Mouse (Mus musculus) hindbrain, embryonic 14.5 days (tissue): Measurements from ENCODE around the gene Uchl1. TPM values are rescaled to one million over a fixed set of nuclear protein-coding genes. Genes with fewer than 3 reads are reported as not detected.
A peak's percentile ranks its signal among the peaks of the same experiment; 100 is the strongest.

ENCODE experiments used
- ATAC-seq: fragments of 200-750 bp; cut with Nextera tagmentation; 2 replicates; pipeline ENCODE4 v1.8.0; 2017; ENCODE audit warnings: moderate number of reproducible peaks, mild to moderate bottlenecking, moderate TSS enrichment, moderate library complexity; ENCODE audit not compliant: low FRiP score
- DNase-seq: peaks from one replicate; pipeline ENCODE4 v3.0.0-alpha.2; 2015; ENCODE audit warnings: low spot score
- H3K27ac ChIP-seq: fragments of 300-500 bp; sonication (generic); 2 replicates; pipeline ENCODE4 v1.5.1; 2014; ENCODE audit warnings: mild to moderate bottlenecking, moderate library complexity
- H3K27me3 ChIP-seq: fragments of 300-500 bp; sonication (generic); 2 replicates; pipeline ENCODE4 v1.6.1; 2014; ENCODE audit warnings: mild to moderate bottlenecking, low read length, mixed read lengths; ENCODE audit not compliant: control insufficient read depth, insufficient read depth
- H3K36me3 ChIP-seq: fragments of 300-500 bp; sonication (generic); replicated peaks from 2 replicates; pipeline ENCODE4 v1.6.1; 2014; ENCODE audit not compliant: control insufficient read depth, insufficient read depth
- H3K4me1 ChIP-seq: fragments of 300-500 bp; sonication (generic); replicated peaks from 2 replicates; pipeline ENCODE4 v1.6.1; 2014; ENCODE audit warnings: antibody characterized with exemption, low read length, mixed read lengths; ENCODE audit not compliant: control insufficient read depth, insufficient read depth
- H3K4me2 ChIP-seq: fragments of 300-500 bp; sonication (generic); replicated peaks from 2 replicates; pipeline ENCODE4 v1.6.1; 2014; ENCODE audit warnings: mild to moderate bottlenecking, moderate library complexity
- H3K4me3 ChIP-seq: fragments of 300-500 bp; sonication (generic); replicated peaks from 2 replicates; pipeline ENCODE4 v1.5.1; 2014; ENCODE audit warnings: mild to moderate bottlenecking, low read length
- H3K9ac ChIP-seq: fragments of 300-500 bp; sonication (generic); 2 replicates; pipeline ENCODE4 v1.6.1; 2014
- H3K9me3 ChIP-seq: fragments of 300-500 bp; sonication (generic); 2 replicates; pipeline ENCODE4 v1.6.1; 2016; ENCODE audit warnings: low read length; ENCODE audit not compliant: control insufficient read depth
- WGBS: fragments of 180-500 bp; shearing (Covaris S2); extraction: QIAGEN DNeasy Blood & Tissue Kit; methylation state at CpG from one replicate; pipeline ENCODE4 v1.1.7; 2014; 5-methylcytosine and 5-hydroxymethylcytosine counted together
- polyA plus RNA-seq: library from polyadenylated mRNA; unstranded; fragments of >200 nt; fragmentation: Nextera tagmentation; extraction: Ambion mirVana; gene quantifications from 2 replicates; pipeline ENCODE4 v1.2.1, GENCODE M21; 2014

The Uchl1 gene
- polyA plus RNA-seq, 1 experiment from 2014 or later, result 1,396 TPM

GRCm38 (mm10) chr5:66718880-66719279 is 43.0 kb downstream of the Uchl1 start:
- no peaks in the 10 kb centered on the region for H3K27me3 ChIP-seq
- DNase-seq (no peak), ATAC-seq (no peak)
- no peaks in the 10 kb centered on the region for H3K9me3 ChIP-seq
- no peak overlapping the region for H3K4me3 ChIP-seq
- H3K4me2 ChIP-seq, result no peak overlapping the region
- WGBS, result 72% methylated on average over 7 of the region's 7 CpGs
- 0 out of 2 replicates have a peak, but pooled peaks cover 3% of the 10 kb centered on the region for H3K4me1 ChIP-seq
- no peak overlapping the region for H3K9ac ChIP-seq
- H3K36me3 ChIP-seq, result no peaks in the 10 kb centered on the region
- no peak overlapping the region for H3K27ac ChIP-seq

GRCm38 (mm10) chr5:66720921-66721320 is 45.0 kb downstream of the Uchl1 start:
- Histone ChIP-seq H3K4me2 (no peak overlapping the region), H3K4me1 (0 out of 2 replicates have a peak, but pooled peaks cover 3% of the 10 kb centered on the region), H3K27me3 (no peaks in the 10 kb centered on the region), H3K36me3 (no peaks in the 10 kb centered on the region), H3K27ac (no peak overlapping the region), H3K4me3 (no peak overlapping the region), H3K9ac (no peak overlapping the region), H3K9me3 (no peaks in the 10 kb centered on the region)
- 15% methylated on average over 5 of the region's 5 CpGs for WGBS
- DNase-seq, result no peak
- no peak for ATAC-seq

- Histone ChIP-seq H3K9me3 (no peaks in the 10 kb centered on the region), H3K27me3 (no peaks in the 10 kb centered on the region), H3K4me2 (no peak overlapping the region), H3K4me3 (no peak overlapping the region), H3K27ac (peak overlapping the region; percentile 23; the same call in 1 of the 2 replicates), H3K4me1 (0 out of 2 replicates have a peak, but pooled peaks cover 3% of the 10 kb centered on the region), H3K9ac (no peak overlapping the region), H3K36me3 (no peaks in the 10 kb centered on the region)
- 78% methylated on average over 9 of the region's 9 CpGs for WGBS
- ATAC-seq (no peak), DNase-seq (no peak)
Observed at GRCm38 (mm10) chr5:66722586-66722985, 46.7 kb downstream of the Uchl1 start.

GRCm38 (mm10) chr5:66723037-66723436 is 47.1 kb downstream of the Uchl1 start:
- WGBS, result 59% methylated on average over 4 of the region's 4 CpGs
- no peak overlapping the region for H3K4me3 ChIP-seq
- DNase-seq, result no peak
- no peaks in the 10 kb centered on the region for H3K9me3 ChIP-seq
- no peaks in the 10 kb centered on the region for H3K27me3 ChIP-seq
- no peak overlapping the region; the same call in 1 of the 2 replicates for H3K9ac ChIP-seq
- no peak overlapping the region for H3K4me2 ChIP-seq
- H3K27ac ChIP-seq, result peak overlapping the region; percentile 23; the same call in 1 of the 2 replicates
- H3K4me1 ChIP-seq, result 0 out of 2 replicates have a peak, but pooled peaks cover 3% of the 10 kb centered on the region
- no peak for ATAC-seq
- H3K36me3 ChIP-seq, result no peaks in the 10 kb centered on the region

GRCm38 (mm10) chr5:66723626-66724025 is 47.7 kb downstream of the Uchl1 start:
- no peak for ATAC-seq
- Histone ChIP-seq H3K9ac (no peak overlapping the region; the same call in 1 of the 2 replicates), H3K4me3 (no peak overlapping the region), H3K36me3 (no peaks in the 10 kb centered on the region), H3K4me2 (no peak overlapping the region), H3K27ac (0 out of 2 replicates have a peak overlapping the region, but pooled peaks have one; percentile 4), H3K9me3 (no peaks in the 10 kb centered on the region), H3K27me3 (no peaks in the 10 kb centered on the region), H3K4me1 (0 out of 2 replicates have a peak, but pooled peaks cover 3% of the 10 kb centered on the region)
- no peak for DNase-seq
- WGBS, result 91% methylated on average over 3 of the region's 3 CpGs

- H3K27me3 ChIP-seq, result no peaks in the 10 kb centered on the region
- peaks cover 11% of the 10 kb centered on the region for H3K4me1 ChIP-seq
- H3K9me3 ChIP-seq, result no peaks in the 10 kb centered on the region
- no peak overlapping the region for H3K4me2 ChIP-seq
- H3K9ac ChIP-seq, result no peak overlapping the region
- DNase-seq, result no peak
- WGBS, result 89% methylated on average over 4 of the region's 4 CpGs
- no peak overlapping the region for H3K4me3 ChIP-seq
- no peak overlapping the region for H3K27ac ChIP-seq
- no peaks in the 10 kb centered on the region for H3K36me3 ChIP-seq
- no peak for ATAC-seq
Observed at GRCm38 (mm10) chr5:66729306-66729705, 53.4 kb downstream of the Uchl1 start.

- Histone ChIP-seq H3K4me2 (peak overlapping the region; percentile 38), H3K36me3 (no peaks in the 10 kb centered on the region), H3K4me1 (peaks cover 11% of the 10 kb centered on the region), H3K27me3 (no peaks in the 10 kb centered on the region), H3K4me3 (no peak overlapping the region), H3K27ac (peak overlapping the region; percentile 62), H3K9ac (no peak overlapping the region), H3K9me3 (no peaks in the 10 kb centered on the region)
- ATAC-seq (peak; percentile 94), DNase-seq (peak; percentile 82)
- WGBS, result 15% methylated on average over 11 of the region's 11 CpGs
Observed at GRCm38 (mm10) chr5:66730621-66731301, 54.9 kb downstream of the Uchl1 start.

- H3K4me3 ChIP-seq, result no peak overlapping the region
- 0 out of 2 replicates have a peak overlapping the region, but pooled peaks have one; percentile 62 for H3K27ac ChIP-seq
- no peaks in the 10 kb centered on the region for H3K36me3 ChIP-seq
- WGBS, result 30% methylated on average over 1 of the region's 1 CpGs
- peaks cover 11% of the 10 kb centered on the region for H3K4me1 ChIP-seq
- no peaks in the 10 kb centered on the region for H3K27me3 ChIP-seq
- peak; percentile 32; the same call in 1 of the 2 replicates for ATAC-seq
- DNase-seq, result no peak
- H3K4me2 ChIP-seq, result peak overlapping the region; percentile 38; the same call in 1 of the 2 replicates
- H3K9me3 ChIP-seq, result no peaks in the 10 kb centered on the region
- no peak overlapping the region for H3K9ac ChIP-seq
Observed at GRCm38 (mm10) chr5:66731302-66731697, 55.4 kb downstream of the Uchl1 start.

- H3K9ac ChIP-seq, result no peak overlapping the region
- no peak for DNase-seq
- H3K4me2 ChIP-seq, result no peak overlapping the region
- no peaks in the 10 kb centered on the region for H3K36me3 ChIP-seq
- no peaks in the 10 kb centered on the region for H3K27me3 ChIP-seq
- peaks cover 11% of the 10 kb centered on the region for H3K4me1 ChIP-seq
- 97% methylated on average over 1 of the region's 1 CpGs for WGBS
- no peak overlapping the region for H3K27ac ChIP-seq
- ATAC-seq, result no peak
- H3K4me3 ChIP-seq, result no peak overlapping the region
- H3K9me3 ChIP-seq, result no peaks in the 10 kb centered on the region
Observed at GRCm38 (mm10) chr5:66733556-66733955, 57.7 kb downstream of the Uchl1 start.
